Mouse (Mus musculus) gonadal fat pad, adult 2 months (tissue): ENCODE results near the gene Slc11a2. TPM values are rescaled to one million over a fixed set of nuclear protein-coding genes. Genes with fewer than 3 reads are reported as not detected.
"Not testable (repeated sequence)": the region's sequence is repeated elsewhere in the genome, so short reads cannot be mapped to it uniquely, and the experiment has no call there.

Experiments used
- DNase-seq: peaks from one replicate; pipeline ENCODE4 v3.0.0-alpha.2; 2012; ENCODE audit warnings: low read depth
- polyA plus RNA-seq: library from polyadenylated mRNA; depleted of rRNA; stranded (reverse); fragments of >200 nt; gene quantifications from 2 replicates; pipeline ENCODE4 v1.2.3, GENCODE M21; 2012; rRNA removed

Slc11a2 gene
- polyA plus RNA-seq, 1 experiment, result 106 TPM

DNA sequence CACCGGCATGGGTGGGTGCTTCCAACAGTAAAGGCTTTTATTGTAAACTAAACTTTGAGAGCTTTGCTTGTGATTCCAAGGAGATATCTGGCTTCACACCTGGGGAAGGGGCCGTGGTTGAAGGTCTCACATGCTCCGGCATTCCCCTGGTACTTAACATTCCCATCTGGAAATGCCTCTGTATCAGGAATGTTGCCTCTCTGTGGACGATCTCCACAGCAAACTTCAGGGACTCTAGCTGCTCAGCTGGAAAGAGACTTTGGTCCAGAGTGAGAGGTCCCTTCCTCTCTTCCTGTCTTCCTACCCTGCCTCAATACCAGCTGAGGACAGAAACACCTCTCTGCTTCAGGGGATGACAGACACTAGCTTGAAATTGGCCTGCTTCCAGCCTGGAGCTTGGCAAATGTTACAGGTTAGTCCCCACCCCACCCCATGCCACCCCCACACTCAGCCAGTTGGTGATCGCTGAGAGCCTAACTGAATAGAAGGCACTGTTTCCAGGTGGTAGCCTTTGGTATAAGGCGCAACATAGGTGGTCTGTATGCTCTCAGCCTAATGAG, 73.3 kb downstream of the Slc11a2 start:
- DNase-seq, result no peak

DNA sequence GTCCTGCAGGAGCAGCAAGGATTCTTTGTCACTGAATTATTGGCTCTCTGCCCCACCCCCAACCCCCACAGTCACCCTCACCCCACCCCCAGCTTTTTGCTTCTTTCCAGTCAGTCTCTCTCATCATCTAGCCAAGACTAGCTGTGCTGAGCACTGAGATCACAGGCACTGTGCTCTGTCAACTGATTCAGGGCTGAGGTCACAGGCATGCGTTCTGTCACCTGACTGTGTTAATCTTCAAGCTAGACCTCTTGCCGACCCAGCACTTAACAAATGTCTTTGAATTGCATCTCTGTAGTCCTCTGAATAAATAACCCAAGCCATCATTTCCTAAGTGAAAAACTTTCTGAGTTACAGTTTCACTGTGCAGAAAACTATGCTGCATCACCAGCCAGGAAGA, 75.4 kb downstream of the Slc11a2 start:
- no peak for DNase-seq

DNA sequence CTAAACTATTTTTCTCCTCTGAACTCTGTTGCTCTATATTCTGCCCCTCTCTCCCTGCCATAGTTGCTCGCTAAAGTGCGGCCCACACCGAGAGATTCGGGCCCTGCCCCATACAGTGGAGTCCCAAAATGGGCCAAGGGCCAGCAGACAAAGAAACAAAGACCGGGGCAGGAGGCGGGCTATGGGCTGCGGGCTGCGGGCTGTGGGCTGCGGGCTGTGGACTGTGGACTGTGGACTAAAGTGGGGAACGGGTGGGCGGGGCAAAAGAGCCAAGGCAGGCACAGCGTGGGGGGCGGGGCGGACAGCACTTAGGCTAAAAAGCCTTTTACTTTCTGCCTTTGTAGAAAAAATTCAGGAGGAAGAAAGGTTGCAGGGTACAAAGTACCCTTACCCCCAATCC, 78.1 kb downstream of the Slc11a2 start:
- DNase-seq, result no peak

DNA sequence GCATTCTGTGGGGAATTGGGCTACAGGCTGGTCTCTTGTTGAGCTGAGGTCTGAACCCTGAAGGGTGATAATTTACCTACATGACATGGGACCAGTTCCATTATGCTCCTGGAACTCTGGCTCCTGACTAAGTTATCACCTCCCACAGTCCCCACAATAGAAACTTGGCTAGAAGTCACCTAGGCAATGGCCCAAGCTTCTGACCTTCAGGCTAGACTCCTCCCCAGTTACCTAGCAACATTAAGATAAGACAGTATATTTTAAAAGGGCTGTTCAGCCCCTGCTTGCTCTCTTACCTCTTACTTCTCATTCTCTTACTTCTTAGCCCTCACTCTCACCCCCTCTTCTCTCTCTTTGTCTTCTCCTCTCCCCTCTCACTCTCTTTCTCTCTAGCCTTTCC, 79.4 kb downstream of the Slc11a2 start:
- no peak for DNase-seq

DNA sequence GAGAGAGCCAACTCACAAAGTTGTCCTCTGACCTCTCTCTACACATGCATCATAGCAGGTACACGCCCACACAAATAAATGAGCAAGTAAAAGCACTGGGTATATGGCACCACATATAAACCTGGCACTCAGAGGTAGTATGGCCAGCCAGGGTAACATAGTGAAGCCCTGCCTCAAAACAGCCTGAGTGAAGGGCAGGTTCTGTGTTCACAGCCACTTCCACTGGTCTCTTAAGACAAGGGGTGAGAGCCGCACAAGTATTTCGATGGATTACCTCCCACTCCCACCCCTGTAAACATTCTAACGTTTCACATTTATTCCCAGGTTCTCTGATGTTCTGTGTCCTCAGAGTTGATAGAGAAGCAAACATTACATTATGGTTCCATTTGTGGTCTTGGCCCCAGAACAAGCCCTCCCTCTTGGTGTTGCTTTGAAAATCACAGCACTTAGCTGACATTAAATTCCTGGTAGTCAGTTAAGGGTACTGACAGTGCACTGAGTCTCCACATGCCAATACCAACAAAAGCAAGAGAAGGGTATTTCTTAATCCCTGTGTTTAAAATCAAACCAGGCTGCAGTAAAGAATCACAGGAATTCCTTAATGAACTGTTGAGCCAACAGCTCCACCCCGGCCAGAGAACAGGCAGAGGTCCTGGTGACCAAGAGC, 83.4 kb downstream of the Slc11a2 start:
- not testable (repeated sequence) for DNase-seq

Other genes starting within 250 kb of the Slc11a2 start
- 35.1 and 38.7 TPM in 2 replicates for gene Atf1, start 197.3 kb downstream of the Slc11a2 start, polyA plus RNA-seq
- not detected in 2 replicates for gene Tmprss12, start 144.2 kb downstream of the Slc11a2 start, polyA plus RNA-seq
- gene Mettl7a1, start 120.9 kb downstream of the Slc11a2 start, polyA plus RNA-seq, result 259 and 432 TPM in 2 replicates
- gene Mettl7a3, start 90.1 kb downstream of the Slc11a2 start, polyA plus RNA-seq, result 0.16 and 0.56 TPM in 2 replicates
- 0.09 TPM in 1 of 2 replicates, not detected in the other for gene Methig1, start 71.9 kb downstream of the Slc11a2 start, polyA plus RNA-seq
- 0.15 TPM in 1 of 2 replicates, not detected in the other for gene Mettl7a2, start 71.9 kb downstream of the Slc11a2 start, polyA plus RNA-seq
- not detected in 2 replicates for gene Higd1c, start 60.5 kb downstream of the Slc11a2 start, polyA plus RNA-seq
- gene Gm5475, start 2.9 kb downstream of the Slc11a2 start, polyA plus RNA-seq, result 0.36 and 0.37 TPM in 2 replicates
- gene Letmd1, start 44.0 kb upstream of the Slc11a2 start, polyA plus RNA-seq, result 47.8 and 59.6 TPM in 2 replicates
- gene Csrnp2, start 70.4 kb upstream of the Slc11a2 start, polyA plus RNA-seq, result 7.8 and 9.1 TPM in 2 replicates
- gene Tfcp2, start 126.9 kb upstream of the Slc11a2 start, polyA plus RNA-seq, result 11.4 and 14.6 TPM in 2 replicates
- 30.3 and 39.2 TPM in 2 replicates for gene Pou6f1, start 174.9 kb upstream of the Slc11a2 start, polyA plus RNA-seq
- gene Dazap2, start 190.3 kb upstream of the Slc11a2 start, polyA plus RNA-seq, result 863 and 939 TPM in 2 replicates
- 94.8 and 140 TPM in 2 replicates for gene Smagp, start 211.9 kb upstream of the Slc11a2 start, polyA plus RNA-seq
- 2.1 and 2.6 TPM in 2 replicates for gene Bin2, start 244.5 kb upstream of the Slc11a2 start, polyA plus RNA-seq